Mouse (Mus musculus): ENCODE results near the gene Clca2. TPM values are rescaled to one million over a fixed set of nuclear protein-coding genes. Genes with fewer than 3 reads are reported as not detected.
A peak's percentile ranks its signal among the peaks of the same experiment; 100 is the strongest.

Clca2 gene
- total and polyA plus RNA-seq, 2 experiments from 2014 or later = 0.05 TPM; not detected in 1

DNA sequence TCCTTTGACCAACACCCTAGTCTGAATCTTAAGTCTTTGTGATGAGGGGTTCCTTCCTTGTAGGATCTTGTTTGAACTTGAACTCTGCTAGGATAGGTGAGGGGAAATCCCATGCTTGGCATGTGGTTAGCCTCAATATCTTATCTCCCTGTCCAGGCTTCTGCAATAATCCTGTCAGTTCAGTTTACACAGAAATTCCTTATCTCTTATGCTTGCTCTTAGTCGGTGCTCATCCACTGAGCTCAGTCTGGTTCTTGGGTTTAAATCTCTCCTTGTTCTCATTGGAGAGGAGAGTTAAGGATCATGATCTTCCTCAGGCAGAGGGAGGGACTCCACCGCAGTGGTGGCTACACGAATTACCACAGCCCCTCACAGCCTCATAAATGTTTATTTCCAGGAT lies 49.4 kb downstream of the Clca2 start:
- H3K27ac ChIP-seq (ENCODE audit: low read depth) = no peak overlapping the region
- H3K4me2 ChIP-seq (ENCODE audit: low read depth, low read length) = no peak overlapping the region
- TF ChIP-seq CTCF (IDR thresholded peaks at IDR 0.05; ENCODE audit: low read depth) (no peak), EP300 (IDR thresholded peaks at IDR 0.05; ENCODE audit: low read depth) (no peak)
- H3K4me3 ChIP-seq (ENCODE audit: low read depth, low read length) = no peak overlapping the region
- H3K4me1 ChIP-seq (ENCODE audit: control insufficient read depth, insufficient read depth) = no peaks in the 10 kb centered on the region
- ATAC-seq (ENCODE audit: insufficient read depth, low read depth) (no peak), DNase-seq (ENCODE audit: low spot score) (no peak)
- no peak overlapping the region for H3K9ac ChIP-seq (replicated peaks; ENCODE audit: low read depth, low read length)
- 29% methylated on average over 3 of the region's 3 CpGs for WGBS
- no peaks in the 10 kb centered on the region for H3K27me3 ChIP-seq (ENCODE audit: control insufficient read depth, insufficient read depth, low read length)
- no peaks in the 10 kb centered on the region for H3K36me3 ChIP-seq (replicated peaks; ENCODE audit: control insufficient read depth, insufficient read depth, low read length)
- no peaks in the 10 kb centered on the region for H3K9me3 ChIP-seq (replicated peaks; ENCODE audit: control insufficient read depth, low read length)

- Histone ChIP-seq H3K4me2 (ENCODE audit: low read depth, low read length) (no peak overlapping the region), H3K27me3 (ENCODE audit: control insufficient read depth, insufficient read depth, low read length) (no peaks in the 10 kb centered on the region), H3K27ac (ENCODE audit: low read depth) (no peak overlapping the region), H3K36me3 (replicated peaks; ENCODE audit: control insufficient read depth, insufficient read depth, low read length) (no peaks in the 10 kb centered on the region), H3K4me1 (ENCODE audit: control insufficient read depth, insufficient read depth) (no peaks in the 10 kb centered on the region), H3K9ac (replicated peaks; ENCODE audit: low read depth, low read length) (no peak overlapping the region), H3K9me3 (replicated peaks; ENCODE audit: control insufficient read depth, low read length) (no peaks in the 10 kb centered on the region), H3K4me3 (ENCODE audit: low read depth, low read length) (no peak overlapping the region)
- 39% methylated on average over 3 of the region's 3 CpGs for WGBS
- TF ChIP-seq EP300 (IDR thresholded peaks at IDR 0.05; ENCODE audit: low read depth) (no peak), CTCF (IDR thresholded peaks at IDR 0.05; ENCODE audit: low read depth) (no peak)
- ATAC-seq (ENCODE audit: insufficient read depth, low read depth) (no peak), DNase-seq (ENCODE audit: low spot score) (no peak)
Measured at GRCm38 (mm10) chr3:145038813-145039212, 60.4 kb downstream of the Clca2 start.

DNA sequence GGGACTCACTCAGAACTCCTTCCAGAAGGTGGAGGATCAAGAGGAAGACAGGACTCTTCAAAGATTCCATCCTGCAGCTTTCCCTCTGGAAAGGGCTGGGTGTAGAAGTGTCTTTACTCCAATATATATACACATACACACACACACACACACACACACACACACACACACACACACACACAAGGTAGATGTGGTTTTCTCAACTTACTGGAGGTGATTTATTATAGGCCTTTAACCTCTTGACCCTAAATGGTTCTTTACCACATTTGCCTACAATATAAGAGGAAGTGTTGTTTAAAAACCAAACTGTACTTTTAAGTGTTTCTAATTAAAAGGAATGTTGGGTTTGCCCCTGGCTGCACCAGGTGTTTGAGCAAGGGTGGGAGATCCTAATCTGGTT lies 66.6 kb downstream of the Clca2 start, which contains the start of gene Clca1:
TSS of gene Clca1 (minus strand) at position 101 of the 400 bp plus-strand sequence.
- no peak within 1 kb of the TSS for H3K9ac ChIP-seq (replicated peaks; ENCODE audit: low read depth, low read length)
- no peak within 1 kb of the TSS for H3K27ac ChIP-seq (ENCODE audit: low read depth)
- H3K4me1 ChIP-seq (ENCODE audit: control insufficient read depth, insufficient read depth) = no peaks in the 10 kb centered on the region
- H3K4me3 ChIP-seq (ENCODE audit: low read depth, low read length) = no peak within 1 kb of the TSS
- H3K27me3 ChIP-seq (ENCODE audit: control insufficient read depth, insufficient read depth, low read length) = no peaks in the 10 kb centered on the region
- ATAC-seq (ENCODE audit: insufficient read depth, low read depth) (no peak), DNase-seq (ENCODE audit: low spot score) (no peak)
- no peaks in the 10 kb centered on the region for H3K36me3 ChIP-seq (replicated peaks; ENCODE audit: control insufficient read depth, insufficient read depth, low read length)
- no peak within 1 kb of the TSS for H3K4me2 ChIP-seq (ENCODE audit: low read depth, low read length)
- H3K9me3 ChIP-seq (replicated peaks; ENCODE audit: control insufficient read depth, low read length) = no peaks in the 10 kb centered on the region
- no peak for TF ChIP-seq CTCF (IDR thresholded peaks at IDR 0.05; ENCODE audit: low read depth)

DNA sequence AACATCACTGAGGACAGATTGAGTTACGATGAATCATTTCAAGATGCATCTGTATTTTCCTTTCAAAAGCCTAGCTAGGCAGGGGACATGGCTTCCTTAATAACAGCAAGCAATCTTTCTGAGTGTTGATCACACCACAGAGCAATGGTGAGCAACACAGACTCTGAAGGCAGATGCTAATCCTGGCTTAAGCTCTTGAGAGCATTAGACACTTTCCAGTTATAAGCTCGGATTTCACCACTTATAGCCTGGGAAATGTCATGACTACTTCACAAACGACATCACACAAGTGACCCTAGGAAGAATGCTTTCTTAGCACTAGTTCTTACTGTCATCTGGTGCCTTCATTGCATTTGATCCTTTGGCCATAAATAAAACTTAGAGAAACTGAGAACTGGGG lies 71.2 kb downstream of the Clca2 start:
- ATAC-seq (ENCODE audit: insufficient read depth, low read depth) = no peak
- H3K36me3 ChIP-seq (replicated peaks; ENCODE audit: control insufficient read depth, insufficient read depth, low read length) = no peaks in the 10 kb centered on the region
- H3K4me1 ChIP-seq (ENCODE audit: control insufficient read depth, insufficient read depth) = no peaks in the 10 kb centered on the region
- H3K4me2 ChIP-seq (ENCODE audit: low read depth, low read length) = no peak overlapping the region
- H3K4me3 ChIP-seq (ENCODE audit: low read depth, low read length) = no peak overlapping the region
- H3K27ac ChIP-seq (ENCODE audit: low read depth) = no peak overlapping the region
- TF ChIP-seq EP300 (IDR thresholded peaks at IDR 0.05; ENCODE audit: low read depth) (no peak), CTCF (IDR thresholded peaks at IDR 0.05; ENCODE audit: low read depth) (no peak)
- WGBS = 57% methylated on average over 3 of the region's 3 CpGs
- H3K9me3 ChIP-seq (replicated peaks; ENCODE audit: control insufficient read depth, low read length) = no peaks in the 10 kb centered on the region
- H3K9ac ChIP-seq (replicated peaks; ENCODE audit: low read depth, low read length) = no peak overlapping the region
- no peak for DNase-seq (ENCODE audit: low spot score)
- no peaks in the 10 kb centered on the region for H3K27me3 ChIP-seq (ENCODE audit: control insufficient read depth, insufficient read depth, low read length)

DNA sequence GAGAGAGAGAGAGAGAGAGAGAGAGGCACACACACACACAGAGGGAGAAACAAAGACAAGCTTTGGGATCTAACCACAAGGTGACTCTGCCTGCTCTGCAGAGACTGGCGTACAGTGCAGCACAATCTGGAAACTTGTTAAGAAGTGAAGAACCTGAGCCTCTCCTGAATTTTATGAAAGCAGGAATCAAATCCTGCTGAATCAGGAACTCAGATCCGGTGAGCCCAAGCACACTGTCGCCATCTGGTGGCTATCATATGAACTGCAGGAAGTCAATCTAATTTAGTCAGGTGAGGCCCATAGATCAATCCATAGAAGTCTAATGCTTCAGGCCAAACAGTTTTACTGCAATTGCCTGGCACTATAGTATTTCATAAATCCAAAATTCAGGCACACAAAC lies 72.5 kb downstream of the Clca2 start:
- ATAC-seq (ENCODE audit: insufficient read depth, low read depth) = no peak
- no peak overlapping the region for H3K9ac ChIP-seq (replicated peaks; ENCODE audit: low read depth, low read length)
- peak; percentile 10 for DNase-seq (ENCODE audit: low spot score)

More for the DNA sequence above, 72.5 kb downstream of the Clca2 start:
- H3K36me3 ChIP-seq (replicated peaks; ENCODE audit: control insufficient read depth, insufficient read depth, low read length) = no peaks in the 10 kb centered on the region
- TF ChIP-seq EP300 (IDR thresholded peaks at IDR 0.05; ENCODE audit: low read depth) (no peak), CTCF (IDR thresholded peaks at IDR 0.05; ENCODE audit: low read depth) (peak; percentile 86)
- no peak overlapping the region for H3K27ac ChIP-seq (ENCODE audit: low read depth)
- H3K4me1 ChIP-seq (ENCODE audit: control insufficient read depth, insufficient read depth) = no peaks in the 10 kb centered on the region
- no peak overlapping the region for H3K4me2 ChIP-seq (ENCODE audit: low read depth, low read length)
- 33% methylated on average over 3 of the region's 3 CpGs for WGBS
- H3K4me3 ChIP-seq (ENCODE audit: low read depth, low read length) = no peak overlapping the region
- no peaks in the 10 kb centered on the region for H3K9me3 ChIP-seq (replicated peaks; ENCODE audit: control insufficient read depth, low read length)
- H3K27me3 ChIP-seq (ENCODE audit: control insufficient read depth, insufficient read depth, low read length) = no peaks in the 10 kb centered on the region

Other genes starting within 250 kb of the Clca2 start
- gene Clca4b, start 166.9 kb downstream of the Clca2 start, total RNA-seq (2014; rRNA removed; ENCODE audit: low replicate concordance) = not detected in 2 replicates
- not detected in 2 replicates for gene Clca4b, start 166.9 kb downstream of the Clca2 start, polyA plus RNA-seq (2015; fragmentation: Nextera tagmentation; extraction: Ambion mirVana)
- not detected in 2 replicates for gene Clca4a, start 124.4 kb downstream of the Clca2 start, total RNA-seq (2014; rRNA removed; ENCODE audit: low replicate concordance)
- not detected in 2 replicates for gene Clca4a, start 124.4 kb downstream of the Clca2 start, polyA plus RNA-seq (2015; fragmentation: Nextera tagmentation; extraction: Ambion mirVana)
- gene Clca1, start 66.7 kb downstream of the Clca2 start, total RNA-seq (2014; rRNA removed; ENCODE audit: low replicate concordance) = not detected in 2 replicates
- not detected in 2 replicates for gene Clca1, start 66.7 kb downstream of the Clca2 start, polyA plus RNA-seq (2015; fragmentation: Nextera tagmentation; extraction: Ambion mirVana)
- 5.0 and 6.2 TPM in 2 replicates for gene Odf2l, start 19.1 kb upstream of the Clca2 start, total RNA-seq (2014; rRNA removed; ENCODE audit: low replicate concordance)
- 8.9 and 9.2 TPM in 2 replicates for gene Odf2l, start 19.1 kb upstream of the Clca2 start, polyA plus RNA-seq (2015; fragmentation: Nextera tagmentation; extraction: Ambion mirVana)
- gene Col24a1, start 193.0 kb upstream of the Clca2 start, total RNA-seq (2014; rRNA removed; ENCODE audit: low replicate concordance) = 0.57 and 1.2 TPM in 2 replicates
- gene Col24a1, start 193.0 kb upstream of the Clca2 start, polyA plus RNA-seq (2015; fragmentation: Nextera tagmentation; extraction: Ambion mirVana) = 0.75 and 1.1 TPM in 2 replicates

All from heart, postnatal 0 days (tissue).